Mouse (Mus musculus) lung, adult 2 months (tissue): ENCODE measurements at regions not wholly inside any gene's neighbourhood (a gene's known extent, or its start where the extent isn't known, plus 50 kb on each side); places are given as distances from the start of the nearest gene placed in this dataset.

Source experiments
- DNase-seq: peaks from one replicate; pipeline ENCODE4 v3.0.0; 2022
- H3K4me1 ChIP-seq: fragments of 200-500 bp; 2 replicates; pipeline ENCODE4 v1.6.1; 2011; ENCODE audit warnings: low read length; ENCODE audit not compliant: control insufficient read depth, insufficient read depth
- H3K4me3 ChIP-seq: fragments of 200-500 bp; replicated peaks from 2 replicates; pipeline ENCODE3; 2011; ENCODE audit warnings: low read depth, mild to moderate bottlenecking, control low read depth, low read length; ENCODE audit errors: extremely low read depth
- CTCF ChIP-seq: fragments of 200-500 bp; IDR thresholded peaks from 2 replicates; pipeline ENCODE4 v1.5.1; 2011; ENCODE audit warnings: mild to moderate bottlenecking, low read length, control low read depth; ENCODE audit not compliant: insufficient read depth
- POLR2A ChIP-seq: fragments of 200-500 bp; IDR thresholded peaks from 2 replicates; pipeline ENCODE4 v1.6.1; 2011; ENCODE audit warnings: low read depth, mild to moderate bottlenecking, control low read depth, low read length, borderline replicate concordance; ENCODE audit errors: extremely low read depth
- WGBS: fragments of 180-500 bp; shearing (Covaris S2); methylation state at CpG from one replicate; pipeline ENCODE4 v1.1.7; 2018; 5-methylcytosine and 5-hydroxymethylcytosine counted together

DNA sequence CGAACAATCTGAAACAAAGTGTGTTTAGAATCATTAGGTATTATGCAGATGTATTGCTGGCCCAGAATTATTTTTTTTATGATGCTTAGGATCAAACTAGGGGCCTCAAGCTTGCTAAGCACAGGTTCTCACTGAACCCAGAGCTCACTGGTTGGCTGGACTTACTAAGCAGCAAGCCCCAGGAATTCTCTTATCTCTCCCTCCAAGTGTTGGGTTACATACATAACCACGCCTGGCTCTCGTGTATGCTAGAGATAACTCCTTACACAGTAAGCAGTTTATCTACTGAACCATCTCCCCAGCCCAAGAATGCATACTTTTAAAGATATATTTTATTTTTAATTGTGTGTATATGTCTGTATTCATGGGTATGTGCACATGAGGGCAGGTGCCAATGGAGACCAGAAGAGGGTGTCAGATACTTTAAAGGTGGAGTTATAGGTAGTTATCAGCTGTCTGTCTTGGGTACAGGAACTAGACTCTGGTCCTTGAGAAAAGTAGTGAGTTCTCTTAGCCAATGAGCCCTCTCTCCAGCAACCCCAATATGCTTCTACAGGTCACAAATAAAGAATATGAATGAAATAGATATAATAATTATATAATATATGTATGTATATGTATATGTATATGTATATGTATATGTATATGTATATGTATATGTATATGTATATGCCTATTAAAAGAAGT, 86.0 kb upstream of the Xpo1 start:
- H3K4me1 ChIP-seq, result no peaks in the 10 kb centered on the region
- DNase-seq, result no peak
- WGBS, result 35% methylated on average over 3 of the region's 3 CpGs
- TF ChIP-seq CTCF (no peak), POLR2A (no peak)
- no peak overlapping the region for H3K4me3 ChIP-seq

GRCm38 (mm10) chr11:23170813-23171212, 85.0 kb upstream of the Xpo1 start:
- WGBS, result 38% methylated on average over 2 of the region's 2 CpGs
- no peak for DNase-seq
- Histone ChIP-seq H3K4me3 (no peak overlapping the region), H3K4me1 (no peaks in the 10 kb centered on the region)
- TF ChIP-seq CTCF (no peak), POLR2A (no peak)

GRCm38 (mm10) chr11:23171760-23172159, 84.1 kb upstream of the Xpo1 start:
- 100% methylated on average over 1 of the region's 1 CpGs for WGBS
- TF ChIP-seq CTCF (no peak), POLR2A (no peak)
- Histone ChIP-seq H3K4me3 (no peak overlapping the region), H3K4me1 (no peaks in the 10 kb centered on the region)
- no peak for DNase-seq

GRCm38 (mm10) chr11:23181647-23182046, 74.2 kb upstream of the Xpo1 start:
- 77% methylated on average over 7 of the region's 7 CpGs for WGBS
- H3K4me1 ChIP-seq, result no peaks in the 10 kb centered on the region
- TF ChIP-seq POLR2A, result no peak
- TF ChIP-seq CTCF, result no peak

DNA sequence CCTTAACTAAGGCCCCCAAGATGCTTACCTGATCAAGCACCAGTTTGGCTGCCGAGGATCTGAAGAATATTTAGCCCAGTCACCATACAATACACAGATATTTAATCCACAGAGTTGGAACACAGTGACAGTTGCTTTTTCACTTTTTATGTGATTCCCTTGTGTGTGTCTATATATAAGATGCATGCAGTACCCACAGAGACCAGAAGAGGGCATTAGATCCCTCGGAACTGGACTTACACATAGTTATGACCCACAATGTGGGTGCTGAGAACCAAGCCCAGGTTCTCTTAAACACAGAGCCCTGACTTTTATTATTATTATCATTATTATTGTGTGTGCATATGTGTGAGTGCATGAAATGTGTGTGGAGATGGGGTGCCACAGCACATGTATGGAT, 70.6 kb upstream of the Xpo1 start:
- no peak for TF ChIP-seq POLR2A
- TF ChIP-seq CTCF, result no peak
- no peak for DNase-seq
- H3K4me1 ChIP-seq, result no peaks in the 10 kb centered on the region
- WGBS, result 93% methylated on average over 2 of the region's 2 CpGs
- H3K4me3 ChIP-seq, result no peak overlapping the region

More at GRCm38 (mm10) chr11:23181647-23182046, 74.2 kb upstream of the Xpo1 start:
- H3K4me3 ChIP-seq, result no peak overlapping the region
- DNase-seq, result no peak

DNA sequence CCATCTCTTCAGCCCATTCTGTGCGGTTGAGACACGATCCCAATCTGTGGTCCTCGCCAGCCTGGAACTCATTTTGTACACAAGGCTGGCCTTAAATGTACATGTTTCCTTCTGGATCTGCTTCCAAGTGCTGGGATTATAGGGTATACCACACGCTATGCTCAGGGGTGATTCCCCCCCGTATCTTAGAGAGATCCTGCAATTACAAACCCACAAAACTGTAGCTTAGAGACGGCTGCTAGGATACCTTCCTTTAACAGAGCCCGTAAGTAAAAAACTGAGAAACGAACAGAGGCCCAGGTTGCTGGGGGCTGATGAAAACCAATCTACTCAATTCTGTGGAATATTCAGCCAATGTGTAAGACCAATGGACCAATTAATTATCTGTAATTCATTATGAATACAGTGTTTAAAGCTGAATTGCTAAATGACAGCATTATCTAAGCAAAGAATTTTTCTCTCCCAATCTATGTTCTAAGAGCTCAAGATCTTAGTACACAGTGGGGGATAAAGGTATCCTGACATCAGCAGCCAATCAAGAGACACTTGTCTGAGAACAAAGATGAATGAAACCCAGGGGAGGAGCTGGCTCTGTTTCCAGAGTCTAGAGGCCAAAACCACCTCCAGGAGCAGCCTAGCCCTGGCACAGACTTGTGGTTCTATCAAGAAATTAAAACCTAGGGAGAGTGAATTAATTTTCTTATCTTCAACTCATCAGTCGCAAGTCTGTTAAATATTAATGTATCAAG, 54.0 kb upstream of the Xpo1 start:
- H3K4me3 ChIP-seq, result no peak overlapping the region
- DNase-seq, result no peak
- H3K4me1 ChIP-seq, result no peaks in the 10 kb centered on the region
- WGBS, result 90% methylated on average over 9 of the region's 9 CpGs
- TF ChIP-seq CTCF (no peak), POLR2A (no peak)

DNA sequence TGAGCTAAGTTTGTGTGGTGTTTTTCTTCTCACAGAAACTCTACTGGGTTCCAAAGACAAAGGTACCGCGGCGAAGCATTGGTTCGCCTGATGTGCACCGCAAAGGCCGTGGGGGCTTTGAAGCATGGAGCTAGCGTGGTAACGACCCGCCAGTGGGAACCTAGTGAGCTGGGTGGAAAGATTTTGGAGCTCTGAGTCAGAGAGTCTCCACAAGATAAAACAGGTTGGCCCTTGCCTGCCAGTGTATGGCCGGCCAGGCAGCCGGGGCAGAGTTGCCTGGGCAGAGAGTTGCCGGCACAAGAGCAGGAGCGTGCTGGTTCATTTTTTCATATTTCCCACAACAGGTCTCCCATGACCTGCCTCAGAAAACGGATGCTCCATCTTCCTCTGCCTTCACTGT, 52.3 kb upstream of the Xpo1 start:
- no peak for TF ChIP-seq CTCF
- no peak for TF ChIP-seq POLR2A
- no peaks in the 10 kb centered on the region for H3K4me1 ChIP-seq
- no peak for DNase-seq
- no peak overlapping the region for H3K4me3 ChIP-seq
- 89% methylated on average over 14 of the region's 14 CpGs for WGBS

GRCm38 (mm10) chr11:23204041-23204440, 51.8 kb upstream of the Xpo1 start:
- 61% methylated on average over 12 of the region's 12 CpGs for WGBS
- TF ChIP-seq CTCF, result no peak
- TF ChIP-seq POLR2A, result no peak
- Histone ChIP-seq H3K4me1 (no peaks in the 10 kb centered on the region), H3K4me3 (no peak overlapping the region)
- DNase-seq, result no peak
